Mouse (Mus musculus) c-Kit-negative CD71-positive TER-119-positive erythroid progenitor cells, embryonic 14.5 days (primary cell): ENCODE data around the gene Vps37d.

Experiments
- DNase-seq: peaks from one replicate; pipeline ENCODE4 v3.0.0-alpha.2; 2013; ENCODE audit warnings: low read depth, low spot score

The Vps37d gene

GRCm38 (mm10) chr5:135029007-135029854 lies 48.8 kb downstream of the Vps37d start:
- no peak for DNase-seq

- no peak for DNase-seq
These were observed 52.2 kb downstream of the Vps37d start for GRCm38 (mm10) chr5:135025899-135026298.

DNA sequence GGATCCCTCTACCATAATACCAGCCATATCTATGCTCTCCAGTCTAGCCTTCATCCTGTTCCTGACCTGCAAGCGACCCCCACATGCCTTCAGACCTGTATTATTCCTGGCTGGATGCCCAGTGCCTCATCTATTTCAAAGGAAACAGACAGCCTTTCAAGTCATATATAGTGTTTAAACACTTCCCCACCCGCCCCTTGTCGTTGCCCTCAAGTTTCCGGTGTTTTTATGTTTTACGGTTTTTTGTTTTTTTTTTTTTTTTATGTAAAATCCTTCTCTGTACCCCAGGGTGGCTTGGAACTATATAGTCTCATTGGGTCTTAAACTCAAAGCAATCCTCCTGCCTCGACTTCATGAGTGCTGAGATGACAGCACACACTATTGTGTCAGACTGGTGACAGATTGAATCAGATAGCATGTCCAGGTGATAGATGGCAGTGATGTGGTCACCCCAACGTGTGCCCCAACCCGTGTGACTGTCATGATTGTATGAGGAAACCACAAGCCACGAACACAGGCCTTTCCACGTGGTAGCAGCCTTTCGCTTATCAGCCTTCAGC lies 53.3 kb downstream of the Vps37d start:
- no peak for DNase-seq

DNA sequence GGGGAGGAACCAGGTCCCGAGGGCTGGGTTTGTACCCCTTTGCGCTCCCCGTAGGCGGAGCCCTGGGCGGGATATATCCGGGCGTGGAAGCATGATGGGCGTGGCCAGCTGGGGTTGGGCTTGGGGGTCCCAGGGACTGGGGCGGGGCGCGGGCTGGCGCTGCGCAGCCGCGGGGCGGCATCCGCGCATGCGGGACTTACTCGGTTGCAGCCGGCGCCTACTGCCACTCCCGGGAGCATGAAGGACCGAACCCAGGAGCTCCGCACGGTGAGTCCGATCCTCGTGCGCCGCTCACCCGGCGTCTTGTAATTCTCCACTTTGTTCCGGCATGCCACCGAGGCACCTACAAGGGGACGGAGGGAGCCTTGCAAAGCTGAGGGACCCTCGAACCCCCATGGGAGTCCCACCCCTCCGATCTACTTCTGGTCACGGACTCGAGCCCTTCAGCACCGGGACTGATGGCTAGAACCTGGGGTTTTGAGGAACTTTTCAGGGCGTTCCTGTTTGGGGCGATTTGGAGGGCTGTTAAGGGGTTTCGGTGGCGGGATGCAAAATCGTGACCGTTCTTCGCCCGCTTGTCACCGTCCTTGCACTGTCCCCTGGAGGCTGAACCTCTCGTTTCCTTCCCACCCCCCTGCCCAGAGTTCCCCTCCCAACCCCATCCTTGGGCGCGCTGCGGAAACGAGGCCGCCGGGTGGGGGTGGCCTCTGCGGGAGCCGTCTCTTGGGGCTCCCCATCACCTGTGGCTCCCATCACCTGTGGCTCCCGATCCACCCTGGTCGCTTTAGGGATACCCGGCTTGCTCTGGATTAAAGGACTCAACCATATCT lies 54.5 kb downstream of the Vps37d start, which contains the start of gene Stx1a:
Gene Stx1a, plus strand, starts transcription at position 139 of the 830 bp plus-strand sequence.
- DNase-seq: no peak
